Mouse (Mus musculus): ENCODE results near the gene Ttc7b. TPM values are rescaled to one million over a fixed set of nuclear protein-coding genes. Genes with fewer than 3 reads are reported as not detected.

Gene Ttc7b
- polyA plus RNA-seq, 1 experiment from 2014 or later = 7.3 TPM

- ATAC-seq (ENCODE audit: low FRiP score) = no peak
- WGBS = 81% methylated on average over 7 of the region's 7 CpGs
- H3K4me1 ChIP-seq (replicated peaks) = no peaks in the 10 kb centered on the region; the same call in 1 of the 2 replicates
- H3K9me3 ChIP-seq = no peaks in the 10 kb centered on the region
- no peak overlapping the region for H3K4me3 ChIP-seq
- no peaks in the 10 kb centered on the region for H3K27me3 ChIP-seq
- no peak overlapping the region for H3K27ac ChIP-seq
- H3K4me2 ChIP-seq = no peak overlapping the region
- peaks cover 56% of the 10 kb centered on the region for H3K36me3 ChIP-seq
- no peak overlapping the region for H3K9ac ChIP-seq
Measured at GRCm38 (mm10) chr12:100353954-100354353, 166.7 kb downstream of the Ttc7b start.

- Histone ChIP-seq H3K4me3 (no peak overlapping the region), H3K27me3 (no peaks in the 10 kb centered on the region), H3K36me3 (peaks cover 55% of the 10 kb centered on the region), H3K27ac (no peak overlapping the region), H3K4me2 (no peak overlapping the region), H3K9me3 (no peaks in the 10 kb centered on the region), H3K4me1 (replicated peaks) (peaks cover 6% of the 10 kb centered on the region), H3K9ac (no peak overlapping the region)
- 90% methylated on average over 16 of the region's 16 CpGs for WGBS
- no peak for ATAC-seq (ENCODE audit: low FRiP score)
Measured at GRCm38 (mm10) chr12:100353075-100353782, 167.4 kb downstream of the Ttc7b start.

- H3K9ac ChIP-seq = no peak overlapping the region
- no peak overlapping the region for H3K4me2 ChIP-seq
- no peak overlapping the region for H3K27ac ChIP-seq
- peaks cover 46% of the 10 kb centered on the region for H3K36me3 ChIP-seq
- WGBS = 88% methylated on average over 6 of the region's 6 CpGs
- H3K9me3 ChIP-seq = no peaks in the 10 kb centered on the region
- H3K4me3 ChIP-seq = no peak overlapping the region
- no peaks in the 10 kb centered on the region for H3K27me3 ChIP-seq
- ATAC-seq (ENCODE audit: low FRiP score) = no peak
- peaks cover 6% of the 10 kb centered on the region for H3K4me1 ChIP-seq (replicated peaks)
Measured at GRCm38 (mm10) chr12:100352094-100352493, 168.5 kb downstream of the Ttc7b start.

GRCm38 (mm10) chr12:100343554-100343953 is 177.1 kb downstream of the Ttc7b start:
- H3K36me3 ChIP-seq = peaks cover 32% of the 10 kb centered on the region
- no peak overlapping the region for H3K27ac ChIP-seq
- H3K4me2 ChIP-seq = no peak overlapping the region
- H3K9ac ChIP-seq = no peak overlapping the region
- peaks cover 7% of the 10 kb centered on the region; the same call in 1 of the 2 replicates for H3K4me1 ChIP-seq (replicated peaks)
- no peak overlapping the region for H3K4me3 ChIP-seq
- no peak for ATAC-seq (ENCODE audit: low FRiP score)
- no peaks in the 10 kb centered on the region for H3K27me3 ChIP-seq
- H3K9me3 ChIP-seq = no peaks in the 10 kb centered on the region
- WGBS = 72% methylated on average over 6 of the region's 6 CpGs

GRCm38 (mm10) chr12:100341614-100342013 is 179.0 kb downstream of the Ttc7b start:
- H3K9ac ChIP-seq = no peak overlapping the region
- no peak overlapping the region for H3K4me2 ChIP-seq
- H3K27me3 ChIP-seq = no peaks in the 10 kb centered on the region
- H3K4me1 ChIP-seq (replicated peaks) = peaks cover 21% of the 10 kb centered on the region
- ATAC-seq (ENCODE audit: low FRiP score) = no peak
- peaks cover 25% of the 10 kb centered on the region for H3K36me3 ChIP-seq
- peak overlapping the region; percentile 62; the same call in 1 of the 2 replicates for H3K27ac ChIP-seq
- H3K4me3 ChIP-seq = no peak overlapping the region
- WGBS = 31% methylated on average over 7 of the region's 7 CpGs
- H3K9me3 ChIP-seq = no peaks in the 10 kb centered on the region

- ATAC-seq (ENCODE audit: low FRiP score) = no peak
- H3K4me3 ChIP-seq = no peak overlapping the region
- H3K9me3 ChIP-seq = no peaks in the 10 kb centered on the region
- WGBS = 77% methylated on average over 7 of the region's 7 CpGs
- peaks cover 20% of the 10 kb centered on the region for H3K36me3 ChIP-seq
- H3K27ac ChIP-seq = no peak overlapping the region
- H3K4me1 ChIP-seq (replicated peaks) = peaks cover 26% of the 10 kb centered on the region
- no peak overlapping the region for H3K9ac ChIP-seq
- H3K27me3 ChIP-seq = no peaks in the 10 kb centered on the region
- no peak overlapping the region for H3K4me2 ChIP-seq
Measured at GRCm38 (mm10) chr12:100340901-100341460, 179.6 kb downstream of the Ttc7b start.

- Histone ChIP-seq H3K9ac (no peak overlapping the region), H3K9me3 (no peaks in the 10 kb centered on the region), H3K27me3 (no peaks in the 10 kb centered on the region), H3K36me3 (peaks cover 12% of the 10 kb centered on the region), H3K4me3 (no peak overlapping the region), H3K4me1 (replicated peaks) (peaks cover 26% of the 10 kb centered on the region), H3K4me2 (no peak overlapping the region), H3K27ac (peak overlapping the region; percentile 24; the same call in 1 of the 2 replicates)
- WGBS = 52% methylated on average over 3 of the region's 3 CpGs
- peak; percentile 71 for ATAC-seq (ENCODE audit: low FRiP score)
Measured at GRCm38 (mm10) chr12:100338055-100338454, 182.6 kb downstream of the Ttc7b start.

GRCm38 (mm10) chr12:100337351-100338018 is 183.1 kb downstream of the Ttc7b start:
- no peaks in the 10 kb centered on the region for H3K9me3 ChIP-seq
- H3K9ac ChIP-seq = 0 out of 2 replicates have a peak overlapping the region, but pooled peaks have one; percentile 3

GRCm38 (mm10) chr12:100336241-100336640 is 184.4 kb downstream of the Ttc7b start:
- H3K27ac ChIP-seq = no peak overlapping the region
- no peak overlapping the region for H3K4me2 ChIP-seq
- peaks cover 19% of the 10 kb centered on the region for H3K36me3 ChIP-seq
- ATAC-seq (ENCODE audit: low FRiP score) = no peak
- H3K4me1 ChIP-seq (replicated peaks) = peaks cover 26% of the 10 kb centered on the region
- H3K27me3 ChIP-seq = no peaks in the 10 kb centered on the region
- no peak overlapping the region for H3K9ac ChIP-seq
- WGBS = 74% methylated on average over 5 of the region's 5 CpGs
- no peak overlapping the region for H3K4me3 ChIP-seq
- no peaks in the 10 kb centered on the region for H3K9me3 ChIP-seq

More at GRCm38 (mm10) chr12:100337351-100338018, 183.1 kb downstream of the Ttc7b start:
- H3K27ac ChIP-seq = peak overlapping the region; percentile 49
- no peaks in the 10 kb centered on the region for H3K27me3 ChIP-seq
- no peak overlapping the region for H3K4me3 ChIP-seq
- peaks cover 26% of the 10 kb centered on the region for H3K4me1 ChIP-seq (replicated peaks)
- peaks cover 8% of the 10 kb centered on the region for H3K36me3 ChIP-seq
- WGBS = 50% methylated on average over 5 of the region's 5 CpGs
- peak; percentile 61 for ATAC-seq (ENCODE audit: low FRiP score)
- no peak overlapping the region for H3K4me2 ChIP-seq

GRCm38 (mm10) chr12:100331806-100332205 is 188.8 kb downstream of the Ttc7b start:
- Histone ChIP-seq H3K4me1 (replicated peaks) (peaks cover 6% of the 10 kb centered on the region), H3K4me2 (no peak overlapping the region), H3K27ac (no peak overlapping the region), H3K4me3 (no peak overlapping the region), H3K27me3 (no peaks in the 10 kb centered on the region), H3K9ac (no peak overlapping the region), H3K36me3 (peaks cover 31% of the 10 kb centered on the region), H3K9me3 (no peaks in the 10 kb centered on the region)
- no peak for ATAC-seq (ENCODE audit: low FRiP score)
- WGBS = 97% methylated on average over 6 of the region's 6 CpGs

GRCm38 (mm10) chr12:100330234-100330633 is 190.4 kb downstream of the Ttc7b start:
- no peaks in the 10 kb centered on the region for H3K27me3 ChIP-seq
- WGBS = 91% methylated on average over 8 of the region's 8 CpGs
- H3K4me1 ChIP-seq (replicated peaks) = peaks cover 8% of the 10 kb centered on the region; the same call in 1 of the 2 replicates
- no peaks in the 10 kb centered on the region for H3K9me3 ChIP-seq
- no peak overlapping the region for H3K4me3 ChIP-seq
- ATAC-seq (ENCODE audit: low FRiP score) = no peak
- H3K27ac ChIP-seq = no peak overlapping the region
- no peak overlapping the region for H3K4me2 ChIP-seq
- no peak overlapping the region for H3K9ac ChIP-seq
- H3K36me3 ChIP-seq = peaks cover 39% of the 10 kb centered on the region

GRCm38 (mm10) chr12:100328998-100329397 is 191.6 kb downstream of the Ttc7b start:
- Histone ChIP-seq H3K27me3 (no peaks in the 10 kb centered on the region), H3K4me2 (no peak overlapping the region), H3K36me3 (peaks cover 49% of the 10 kb centered on the region), H3K27ac (no peak overlapping the region), H3K9ac (no peak overlapping the region), H3K9me3 (no peaks in the 10 kb centered on the region), H3K4me1 (replicated peaks) (peaks cover 8% of the 10 kb centered on the region; the same call in 1 of the 2 replicates), H3K4me3 (no peak overlapping the region)
- 93% methylated on average over 4 of the region's 4 CpGs for WGBS
- no peak for ATAC-seq (ENCODE audit: low FRiP score)
